Mouse (Mus musculus) lung, postnatal 0 days (tissue): ENCODE measurements around the gene Cbfa2t2.
A peak's percentile ranks its signal among the peaks of the same experiment; 100 is the strongest.

Experiments used
- CTCF ChIP-seq: IDR thresholded peaks from 2 replicates; pipeline ENCODE4 v1.5.1; 2016; ENCODE audit warnings: antibody characterized with exemption, mild to moderate bottlenecking
- EP300 ChIP-seq: IDR thresholded peaks from 2 replicates; pipeline ENCODE4 v1.6.1; 2016; ENCODE audit warnings: antibody characterized with exemption, mild to moderate bottlenecking, control low read depth

- peak; percentile 27; the same call in 1 of the 2 replicates for TF ChIP-seq CTCF
- no peak for TF ChIP-seq EP300
Measured at GRCm38 (mm10) chr2:154551927-154552326, 115.6 kb downstream of the Cbfa2t2 start.
